ENCODE assay signal across 27 mouse cellular contexts in the genomic region with DNA sequence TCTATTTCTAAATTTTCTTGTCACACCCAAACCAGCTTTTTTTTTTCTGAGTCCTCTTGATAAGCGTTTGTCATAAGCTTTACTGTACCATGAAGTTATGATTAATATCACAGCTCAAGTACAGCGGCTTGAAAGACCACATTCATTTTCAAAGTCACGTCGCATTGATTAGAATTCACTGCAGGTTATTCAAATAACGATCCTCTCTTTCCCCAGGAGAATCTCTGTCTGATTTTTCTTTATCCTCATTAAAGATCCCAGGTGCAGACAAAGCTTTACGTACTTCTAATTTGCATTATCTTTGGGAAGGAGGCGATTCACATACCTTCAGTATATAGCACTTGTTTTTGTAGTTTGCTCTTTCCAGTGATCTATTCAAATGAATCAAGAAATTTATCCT.
A peak's percentile ranks its signal among the peaks of the same experiment; 100 is the strongest.
DNase-seq lines count a peak whose midpoint lies in the region; ATAC-seq and TF ChIP-seq lines count a peak whose summit lies in the region.
"Had no signal": no experiment of that assay in that cellular context is flagged by ENCODE, and none has a peak within 500 bp of the region (broad histone marks: within the 10 kb centered on the region; RNA-seq: fewer than 3 reads in every experiment).

No protein-coding gene starts in this region.

- no peaks in the 10 kb centered on the region for H3K36me3 ChIP-seq in forebrain, embryonic 14.5 days (ENCODE audit: control insufficient read depth, insufficient read depth, low read length)
- no peaks in the 10 kb centered on the region for H3K36me3 ChIP-seq in forebrain, embryonic 11.5 days (ENCODE audit: control insufficient read depth, insufficient read depth, low read length)
- H3K36me3 ChIP-seq in hindbrain, embryonic 15.5 days = no peaks in the 10 kb centered on the region
- H3K36me3 ChIP-seq in hindbrain, postnatal 0 days (ENCODE audit: insufficient read depth, low read length) = no peaks in the 10 kb centered on the region
- no peaks in the 10 kb centered on the region for H3K36me3 ChIP-seq in midbrain, embryonic 14.5 days (ENCODE audit: control insufficient read depth, insufficient read depth, low read length)
- H3K36me3 ChIP-seq in neural tube, embryonic 14.5 days (ENCODE audit: control insufficient read depth, insufficient read depth, low read length) = no peaks in the 10 kb centered on the region
- H3K36me3 ChIP-seq: limb, embryonic 10.5 days; limb, embryonic 15.5 days; liver, embryonic 13.5 days; stomach, embryonic 15.5 days had no signal

- H3K4me2 ChIP-seq in forebrain, embryonic 14.5 days (ENCODE audit: low read length) = no peak overlapping the region
- no peak overlapping the region for H3K4me2 ChIP-seq in forebrain, embryonic 11.5 days (ENCODE audit: low read depth, low read length, severe bottlenecking)
- H3K4me2 ChIP-seq in hindbrain, embryonic 15.5 days = peak overlapping the region; percentile 11; the same call in 1 of the 2 replicates
- H3K4me2 ChIP-seq in hindbrain, postnatal 0 days (ENCODE audit: low read depth, low read length) = no peak overlapping the region
- 0 out of 2 replicates have a peak overlapping the region, but pooled peaks have one; percentile 10 for H3K4me2 ChIP-seq in midbrain, embryonic 14.5 days (ENCODE audit: low read length)
- peak overlapping the region; percentile 0; the same call in 1 of the 2 replicates for H3K4me2 ChIP-seq in neural tube, embryonic 14.5 days (ENCODE audit: low read depth, low read length)
- H3K4me2 ChIP-seq: limb, embryonic 15.5 days; liver, embryonic 13.5 days; stomach, embryonic 15.5 days had no signal

- no peak overlapping the region for H3K4me3 ChIP-seq in forebrain, embryonic 14.5 days (ENCODE audit: low read depth, low read length)
- H3K4me3 ChIP-seq in forebrain, embryonic 11.5 days (ENCODE audit: low read depth, low read length) = no peak overlapping the region
- no peak overlapping the region for H3K4me3 ChIP-seq in hindbrain, embryonic 15.5 days
- no peak overlapping the region for H3K4me3 ChIP-seq in hindbrain, postnatal 0 days (ENCODE audit: low read length)
- H3K4me3 ChIP-seq in midbrain, embryonic 14.5 days (replicated peaks; ENCODE audit: low read depth, low read length) = no peak overlapping the region
- H3K4me3 ChIP-seq in neural tube, embryonic 14.5 days (ENCODE audit: low read depth, low read length) = no peak overlapping the region
- H3K4me3 ChIP-seq: erythroblast, embryonic 14.5 days; limb, embryonic 10.5 days; limb, embryonic 15.5 days; liver, embryonic 13.5 days; megakaryocyte, embryonic 14.5 days; stomach, embryonic 15.5 days had no signal

- no peaks in the 10 kb centered on the region for H3K9me3 ChIP-seq in forebrain, embryonic 14.5 days (replicated peaks; ENCODE audit: control insufficient read depth, low read length)
- no peaks in the 10 kb centered on the region for H3K9me3 ChIP-seq in forebrain, embryonic 11.5 days (ENCODE audit: control insufficient read depth, low read length)
- no peaks in the 10 kb centered on the region for H3K9me3 ChIP-seq in hindbrain, embryonic 15.5 days
- H3K9me3 ChIP-seq in hindbrain, postnatal 0 days (ENCODE audit: low read length) = no peaks in the 10 kb centered on the region
- no peaks in the 10 kb centered on the region for H3K9me3 ChIP-seq in midbrain, embryonic 14.5 days (ENCODE audit: control insufficient read depth, low read length)
- no peaks in the 10 kb centered on the region for H3K9me3 ChIP-seq in neural tube, embryonic 14.5 days (ENCODE audit: control insufficient read depth, low read length)
- H3K9me3 ChIP-seq: limb, embryonic 10.5 days; limb, embryonic 15.5 days; liver, embryonic 13.5 days; megakaryocyte, embryonic 14.5 days; stomach, embryonic 15.5 days had no signal

- WGBS in forebrain, embryonic 14.5 days = 52% methylated on average over 7 of the region's 7 CpGs
- 65% methylated on average over 7 of the region's 7 CpGs for WGBS in forebrain, embryonic 11.5 days
- 36% methylated on average over 7 of the region's 7 CpGs for WGBS in hindbrain, embryonic 15.5 days
- 50% methylated on average over 7 of the region's 7 CpGs for WGBS in hindbrain, postnatal 0 days
- WGBS in midbrain, embryonic 14.5 days = 33% methylated on average over 7 of the region's 7 CpGs
- WGBS in neural tube, embryonic 14.5 days = 31% methylated on average over 7 of the region's 7 CpGs

- DNase-seq in forebrain, embryonic 14.5 days (ENCODE audit: low spot score) = peak; percentile 31
- DNase-seq in forebrain, embryonic 11.5 days (ENCODE audit: low spot score) = no peak
- DNase-seq in hindbrain, postnatal 0 days (ENCODE audit: low spot score) = no peak
- peak; percentile 68 for DNase-seq in midbrain, embryonic 14.5 days
- no peak for DNase-seq in retina, embryonic 14.5 days (ENCODE audit: low spot score)
- DNase-seq: adrenal gland, postnatal 14 days; cerebellum, adult 11-12 months; cerebellum, adult 9-11 months; gastrocnemius, postnatal 14 days; heart, postnatal 14 days; kidney, adult 9 months; kidney, postnatal 10 days; layer of hippocampus, postnatal 36 days; liver, embryonic 13.5 days; lung, adult 18-20 months; lung, postnatal 4 days; right cerebral cortex, postnatal 25 days had no signal

- no peak for ATAC-seq in forebrain, embryonic 14.5 days
- ATAC-seq in forebrain, embryonic 11.5 days (replicated peaks; ENCODE audit: low FRiP score) = no peak
- ATAC-seq in hindbrain, embryonic 15.5 days (ENCODE audit: low FRiP score, low read depth) = no peak
- ATAC-seq in hindbrain, postnatal 0 days = no peak
- ATAC-seq in midbrain, embryonic 14.5 days (ENCODE audit: low FRiP score, low TSS enrichment) = no peak
- ATAC-seq in neural tube, embryonic 14.5 days (ENCODE audit: low read depth) = no peak
- ATAC-seq: intestine, postnatal 0 days; lung, postnatal 0 days; Patski had no signal

- no peaks in the 10 kb centered on the region for H3K27me3 ChIP-seq in forebrain, embryonic 14.5 days (replicated peaks; ENCODE audit: control insufficient read depth, insufficient read depth, low read length)
- H3K27me3 ChIP-seq in forebrain, embryonic 11.5 days (ENCODE audit: control insufficient read depth, insufficient read depth, low read length) = no peaks in the 10 kb centered on the region
- no peaks in the 10 kb centered on the region for H3K27me3 ChIP-seq in hindbrain, embryonic 15.5 days
- H3K27me3 ChIP-seq in hindbrain, postnatal 0 days (ENCODE audit: insufficient read depth, low read length) = no peaks in the 10 kb centered on the region
- no peaks in the 10 kb centered on the region for H3K27me3 ChIP-seq in midbrain, embryonic 14.5 days (ENCODE audit: control insufficient read depth, insufficient read depth, low read length)
- H3K27me3 ChIP-seq in neural tube, embryonic 14.5 days (ENCODE audit: control insufficient read depth, insufficient read depth, low read length) = no peaks in the 10 kb centered on the region
- H3K27me3 ChIP-seq: limb, embryonic 15.5 days; liver, embryonic 13.5 days; megakaryocyte, embryonic 14.5 days; Patski; stomach, embryonic 15.5 days had no signal

- H3K4me1 ChIP-seq in forebrain, embryonic 14.5 days (ENCODE audit: control insufficient read depth, insufficient read depth, low read length) = 0 out of 2 replicates have a peak, but pooled peaks cover 4% of the 10 kb centered on the region
- no peaks in the 10 kb centered on the region for H3K4me1 ChIP-seq in forebrain, embryonic 11.5 days (replicated peaks; ENCODE audit: control insufficient read depth, insufficient read depth, low read length)
- peaks cover 5% of the 10 kb centered on the region; the same call in 1 of the 2 replicates for H3K4me1 ChIP-seq in hindbrain, embryonic 15.5 days (replicated peaks)
- H3K4me1 ChIP-seq in hindbrain, postnatal 0 days (ENCODE audit: insufficient read depth, low read length) = no peaks in the 10 kb centered on the region
- peaks cover 3% of the 10 kb centered on the region; the same call in 1 of the 2 replicates for H3K4me1 ChIP-seq in midbrain, embryonic 14.5 days (ENCODE audit: control insufficient read depth, insufficient read depth, low read length)
- H3K4me1 ChIP-seq in neural tube, embryonic 14.5 days (ENCODE audit: control insufficient read depth, insufficient read depth, low read length) = 0 out of 2 replicates have a peak, but pooled peaks cover 2% of the 10 kb centered on the region
- H3K4me1 ChIP-seq: limb, embryonic 10.5 days; limb, embryonic 15.5 days; liver, embryonic 13.5 days; megakaryocyte, embryonic 14.5 days; stomach, embryonic 15.5 days had no signal

- H3K9ac ChIP-seq in forebrain, embryonic 14.5 days (ENCODE audit: low read length) = no peak overlapping the region
- H3K9ac ChIP-seq in forebrain, embryonic 11.5 days (ENCODE audit: low read length) = no peak overlapping the region
- H3K9ac ChIP-seq in hindbrain, embryonic 15.5 days = no peak overlapping the region
- H3K9ac ChIP-seq in hindbrain, postnatal 0 days (replicated peaks; ENCODE audit: low read length) = no peak overlapping the region
- H3K9ac ChIP-seq in midbrain, embryonic 14.5 days (replicated peaks; ENCODE audit: low read length) = no peak overlapping the region
- no peak overlapping the region for H3K9ac ChIP-seq in neural tube, embryonic 14.5 days (replicated peaks; ENCODE audit: low read depth, low read length)
- H3K9ac ChIP-seq: limb, embryonic 15.5 days; liver, embryonic 13.5 days; stomach, embryonic 15.5 days had no signal

- no peak for TF ChIP-seq CTCF in hindbrain, postnatal 0 days (IDR thresholded peaks at IDR 0.05; ENCODE audit: low read depth)

- H3K27ac ChIP-seq in forebrain, embryonic 14.5 days (ENCODE audit: low read depth, low read length) = no peak overlapping the region
- H3K27ac ChIP-seq in forebrain, embryonic 11.5 days (ENCODE audit: low read depth, low read length) = no peak overlapping the region
- H3K27ac ChIP-seq in hindbrain, embryonic 15.5 days (replicated peaks) = 0 out of 2 replicates have a peak overlapping the region, but pooled peaks have one; percentile 4
- H3K27ac ChIP-seq in hindbrain, postnatal 0 days = no peak overlapping the region
- H3K27ac ChIP-seq in midbrain, embryonic 14.5 days (replicated peaks; ENCODE audit: low read depth, low read length) = peak overlapping the region; percentile 50; the same call in 1 of the 2 replicates
- no peak overlapping the region for H3K27ac ChIP-seq in neural tube, embryonic 14.5 days (ENCODE audit: low read depth, low read length)
- H3K27ac ChIP-seq: limb, embryonic 10.5 days; limb, embryonic 15.5 days; liver, embryonic 13.5 days; stomach, embryonic 15.5 days had no signal

Comparison
In these comparisons a context has a peak if more than half of its experiments do, and no peak if none do; other contexts are left out.
1. DNase-seq: peak in forebrain, embryonic 14.5 days (single experiment) and midbrain, embryonic 14.5 days (single experiment); none in forebrain, embryonic 11.5 days (single experiment), hindbrain, postnatal 0 days (single experiment) and retina, embryonic 14.5 days (single experiment).
2. H3K27ac ChIP-seq: peak in hindbrain, embryonic 15.5 days (single experiment) and midbrain, embryonic 14.5 days (single experiment); none in forebrain, embryonic 14.5 days (single experiment), forebrain, embryonic 11.5 days (single experiment), hindbrain, postnatal 0 days (single experiment) and neural tube, embryonic 14.5 days (single experiment).
3. H3K4me2 ChIP-seq: peak in hindbrain, embryonic 15.5 days (single experiment), midbrain, embryonic 14.5 days (single experiment) and neural tube, embryonic 14.5 days (single experiment); none in forebrain, embryonic 14.5 days (single experiment), forebrain, embryonic 11.5 days (single experiment) and hindbrain, postnatal 0 days (single experiment).